Mouse (Mus musculus): ENCODE data around the gene Trappc4. TPM values are rescaled to one million over a fixed set of nuclear protein-coding genes. Genes with fewer than 3 reads are reported as not detected.

The Trappc4 gene
- total and polyA plus RNA-seq, 3 experiments = 129 to 140 TPM; not detected in 1

GRCm38 (mm10) chr9:44417892-44418363, 10.5 kb upstream of the Trappc4 start (continued):
- TF ChIP-seq POLR2A (IDR thresholded peaks at IDR 0.05; ENCODE audit: control insufficient read depth in 1 of 2, insufficient read depth in 1 of 2, low read depth in 1 of 2, low read length in 2 of 2, poor library complexity in 1 of 2) = peak; percentile 40 to 82; a peak in 3 of 4 replicates
- no peak; the same call in 1 of the 2 replicates for TF ChIP-seq KAT2A (conservative IDR thresholded peaks at IDR 0.05; ENCODE audit: low read depth, low read length)
- 0 out of 2 replicates have a peak, but pooled peaks have one; percentile 30 for TF ChIP-seq MEF2A (IDR thresholded peaks at IDR 0.05; ENCODE audit: extremely low read depth, insufficient replicate concordance, low read depth, low read length, poor library complexity, severe bottlenecking)
- peak in 1 of 2 experiments; percentile 53; a peak in 2 of 4 replicates for TF ChIP-seq EP300 (IDR thresholded peaks at IDR 0.05; ENCODE audit: low read depth in 1 of 2, low read length in 2 of 2)
- no peak for TF ChIP-seq MYB (IDR thresholded peaks at IDR 0.05; ENCODE audit: low read depth, low read length)
- TF ChIP-seq NRF1 (IDR thresholded peaks at IDR 0.05; ENCODE audit: insufficient read depth, low read depth, low read length, poor library complexity, severe bottlenecking) = peak; percentile 75
- TF ChIP-seq UBTF (IDR thresholded peaks at IDR 0.05; ENCODE audit: borderline replicate concordance, insufficient read depth, low read depth, low read length) = no peak
- peak; percentile 84 for TF ChIP-seq HCFC1 (IDR thresholded peaks at IDR 0.05; ENCODE audit: low read depth, low read length)
- TF ChIP-seq RAD21 (IDR thresholded peaks at IDR 0.05; ENCODE audit: low read depth, low read length) = no peak
- TF ChIP-seq CHD1 (IDR thresholded peaks at IDR 0.05; ENCODE audit: low read depth, low read length) = no peak
- TF ChIP-seq GATA1 (IDR thresholded peaks at IDR 0.05; ENCODE audit: low read depth, low read length) = no peak
- TF ChIP-seq TCF12 (IDR thresholded peaks at IDR 0.05; ENCODE audit: low read depth, low read length) = peak; percentile 44
- no peak for TF ChIP-seq ZMIZ1 (IDR thresholded peaks at IDR 0.05; ENCODE audit: low read depth, low read length)
- no peak for TF ChIP-seq POLR2AphosphoS5 (IDR thresholded peaks at IDR 0.05; ENCODE audit: borderline replicate concordance, low read depth, low read length)
- TF ChIP-seq JUND (IDR thresholded peaks at IDR 0.05; ENCODE audit: low read depth, low read length) = no peak
- TF ChIP-seq E2F4 (IDR thresholded peaks at IDR 0.05; ENCODE audit: borderline replicate concordance, low read depth, low read length) = no peak
- peak; percentile 58; the same call in 1 of the 2 replicates for TF ChIP-seq ELF1 (IDR thresholded peaks at IDR 0.05; ENCODE audit: low read depth, low read length)
- no peak; the same call in none of the 2 replicates for TF ChIP-seq MAX (IDR thresholded peaks at IDR 0.05; ENCODE audit: low read length)

- Histone ChIP-seq H3K36me3 (ENCODE audit: control insufficient read depth in 1 of 2, insufficient read depth in 2 of 2, low read length in 2 of 2) (peaks cover 0 to 26% of the 10 kb centered on the region in 2 experiments; a peak in 2 of 4 replicates), H3K79me2 (ENCODE audit: control insufficient read depth, insufficient read depth, low read length, poor library complexity) (peaks cover 10% of the 10 kb centered on the region), H3K4me1 (ENCODE audit: control insufficient read depth in 1 of 2, insufficient read depth in 2 of 2, low read length in 2 of 2) (peaks cover 3 to 20% of the 10 kb centered on the region in 2 experiments; a peak in 3 of 4 replicates), H3K9me3 (replicated peaks; ENCODE audit: insufficient read depth, low read length) (no peaks in the 10 kb centered on the region), H3K27ac (ENCODE audit: control insufficient read depth, low read depth, low read length) (peak overlapping the region; percentile 52), H3K9ac (ENCODE audit: control insufficient read depth, low read depth, low read length, poor library complexity, severe bottlenecking) (peak overlapping the region; percentile 78), H3K4me3 (ENCODE audit: control insufficient read depth in 1 of 2, insufficient read depth in 1 of 2, low read depth in 2 of 2, low read length in 2 of 2) (peak overlapping the region; percentile 80 to 95), H3K27me3 (ENCODE audit: control insufficient read depth in 1 of 2, insufficient read depth in 2 of 2, low read length in 2 of 2) (no peaks in the 10 kb centered on the region)
- TF ChIP-seq GABPA (IDR thresholded peaks at IDR 0.05; ENCODE audit: low read depth, low read length) (no peak), GATA1 (IDR thresholded peaks at IDR 0.05; ENCODE audit: low read depth, low read length) (no peak), POLR2AphosphoS5 (IDR thresholded peaks at IDR 0.05; ENCODE audit: borderline replicate concordance, low read depth, low read length) (no peak), NELFE (IDR thresholded peaks at IDR 0.05; ENCODE audit: low read depth, low read length) (no peak), TBP (IDR thresholded peaks at IDR 0.05; ENCODE audit: low read depth, low read length) (no peak), TCF12 (IDR thresholded peaks at IDR 0.05; ENCODE audit: low read depth, low read length) (no peak), RAD21 (IDR thresholded peaks at IDR 0.05; ENCODE audit: low read depth, low read length) (no peak), ZC3H11A (IDR thresholded peaks at IDR 0.05; ENCODE audit: low read depth, low read length) (no peak), RCOR1 (IDR thresholded peaks at IDR 0.05; ENCODE audit: low read depth, low read length) (no peak), CHD2 (IDR thresholded peaks at IDR 0.05; ENCODE audit: low read length) (no peak)
- peak; percentile 53 for DNase-seq (ENCODE audit: low read depth, low spot score)
Measured at GRCm38 (mm10) chr9:44417156-44417891, 9.9 kb upstream of the Trappc4 start.

Data from MEL (cell line).